Mouse (Mus musculus) lung, adult 2 months (tissue): ENCODE data around the gene Eya2.

Experiments used
- CTCF ChIP-seq: fragments of 200-500 bp; IDR thresholded peaks from 2 replicates; pipeline ENCODE4 v1.5.1; 2011; ENCODE audit warnings: mild to moderate bottlenecking, low read length, control low read depth; ENCODE audit not compliant: insufficient read depth
- POLR2A ChIP-seq: fragments of 200-500 bp; IDR thresholded peaks from 2 replicates; pipeline ENCODE4 v1.6.1; 2011; ENCODE audit warnings: low read depth, mild to moderate bottlenecking, control low read depth, low read length, borderline replicate concordance; ENCODE audit errors: extremely low read depth

DNA sequence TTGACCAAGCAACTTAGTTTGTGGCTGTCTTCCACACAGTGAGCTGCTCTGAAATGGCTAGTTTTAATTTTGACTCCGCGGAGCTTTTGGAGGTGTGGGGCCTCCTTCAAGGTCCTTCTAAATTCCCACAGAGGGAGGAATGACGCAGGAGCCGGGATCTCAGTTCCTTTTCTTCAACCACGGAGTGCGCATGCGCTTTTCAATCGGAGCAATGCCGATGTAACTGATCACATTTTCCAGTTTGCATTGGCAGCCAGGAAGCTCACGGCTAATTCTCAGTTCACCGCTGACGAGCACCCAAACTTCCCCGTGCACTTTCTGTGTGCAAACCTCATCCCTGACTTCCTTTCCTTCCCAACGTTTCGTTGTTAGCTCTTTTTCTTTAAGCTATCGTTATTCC, 4.1 kb upstream of the Eya2 start:
- TF ChIP-seq CTCF, result no peak
- TF ChIP-seq POLR2A, result no peak
